Mouse (Mus musculus): Measurements from ENCODE around the gene Xlr3c.
A peak's percentile ranks its signal among the peaks of the same experiment; 100 is the strongest.
"Not testable (repeated sequence)": the region's sequence is repeated elsewhere in the genome, so short reads cannot be mapped to it uniquely, and the experiment has no call there.

The Xlr3c gene

GRCm38 (mm10) chrX:73265270-73265669 lies at the start of gene Xlr3c:
Gene Xlr3c, minus strand, starts transcription at chrX:73265390.
- DNase-seq: not testable (repeated sequence)

- DNase-seq: peak; percentile 18 to 43
These were observed 47.3 kb upstream of the Xlr3c start for GRCm38 (mm10) chrX:73312522-73312921.

DNA sequence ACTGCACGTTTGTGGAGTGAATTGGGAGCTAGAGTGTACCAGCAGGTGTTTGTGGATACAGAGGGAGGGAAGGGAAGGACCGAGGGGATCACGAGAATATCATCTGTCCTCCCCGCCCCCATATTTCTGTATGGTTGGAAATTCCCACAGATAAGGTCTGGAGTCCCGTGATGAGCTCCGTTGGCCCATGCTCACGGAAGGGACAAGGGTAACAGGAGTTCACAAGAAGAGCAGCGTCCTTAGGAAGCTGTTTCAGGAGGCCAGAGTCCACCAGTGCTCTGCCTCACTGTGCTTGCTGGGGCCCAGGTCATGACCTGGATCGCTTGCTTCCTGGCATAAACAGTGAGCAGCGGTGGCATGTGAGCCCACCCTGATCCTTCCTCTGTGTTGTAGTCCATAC lies 30.6 kb upstream of the Xlr3c start:
- not testable (repeated sequence) for DNase-seq

GRCm38 (mm10) chrX:73292876-73293275 lies 27.7 kb upstream of the Xlr3c start, which contains the start of the genes Xlr5a and Xlr5c:
Gene Xlr5a, minus strand, starts transcription at chrX:73292976.
Gene Xlr5c, minus strand, starts transcription at chrX:73292976.
- DNase-seq: not testable (repeated sequence)

GRCm38 (mm10) chrX:73262428-73262827 lies 2.8 kb downstream of the Xlr3c start:
- not testable (repeated sequence) for DNase-seq

GRCm38 (mm10) chrX:73242821-73243325 lies 22.3 kb downstream of the Xlr3c start, which contains the start of gene Xlr4c:
Gene Xlr4c, minus strand, starts transcription at chrX:73243130.
- not testable (repeated sequence) for DNase-seq

DNA sequence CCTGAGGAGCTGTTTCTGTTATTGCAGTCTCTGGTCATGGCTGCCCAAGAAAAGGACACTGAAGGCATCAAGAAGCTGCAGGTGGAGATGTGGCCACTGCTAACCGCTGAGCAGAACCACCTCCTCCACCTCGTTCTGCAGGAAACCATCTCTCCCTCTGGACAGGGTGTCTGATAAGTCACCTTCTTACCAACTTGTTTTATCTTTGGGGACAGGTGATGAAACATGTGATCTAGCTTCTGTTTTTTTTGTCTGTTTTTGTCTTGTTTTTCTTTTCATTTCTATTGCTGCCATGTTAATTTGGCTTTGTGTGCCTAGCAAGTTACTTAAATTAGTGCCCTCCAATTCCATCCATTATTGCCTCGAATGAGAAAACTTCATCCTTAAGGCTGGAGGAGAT lies 35.9 kb downstream of the Xlr3c start:
- no peak for DNase-seq

DNA sequence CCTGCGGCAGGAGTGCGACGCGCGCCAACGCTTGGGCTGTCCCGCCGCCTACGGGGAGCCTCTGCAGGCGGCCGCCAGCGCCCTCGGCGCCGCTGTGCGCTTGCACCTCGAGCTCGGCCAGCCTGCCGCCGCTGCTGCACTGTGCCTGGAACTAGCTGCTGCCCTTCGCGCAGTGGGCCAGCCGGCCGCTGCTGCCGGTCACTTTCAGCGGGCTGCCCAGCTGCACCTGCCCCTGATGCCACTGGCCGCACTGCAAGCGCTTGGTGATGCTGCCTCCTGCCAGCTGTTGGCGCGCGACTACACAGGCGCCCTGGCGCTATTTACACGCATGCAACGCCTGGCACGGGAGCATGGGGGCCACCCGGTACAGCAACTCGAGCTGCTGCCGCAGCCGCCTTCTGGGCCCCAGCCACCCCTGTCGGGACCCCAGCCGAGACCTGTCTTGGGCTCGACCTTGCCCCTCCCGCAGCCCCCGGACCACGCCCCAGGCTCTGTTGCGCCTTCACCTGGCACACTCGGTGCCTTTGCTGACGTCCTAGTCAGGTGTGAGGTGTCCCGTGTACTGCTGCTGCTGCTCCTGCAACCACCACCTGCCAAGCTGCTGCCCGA lies 36.5 kb downstream of the Xlr3c start:
- peak; percentile 55 to 77 for DNase-seq

GRCm38 (mm10) chrX:73227914-73228605 lies 37.1 kb downstream of the Xlr3c start, which contains the start of gene F8a:
Gene F8a, plus strand, starts transcription at chrX:73228291.
- DNase-seq: peak; percentile 81 to 87

DNA sequence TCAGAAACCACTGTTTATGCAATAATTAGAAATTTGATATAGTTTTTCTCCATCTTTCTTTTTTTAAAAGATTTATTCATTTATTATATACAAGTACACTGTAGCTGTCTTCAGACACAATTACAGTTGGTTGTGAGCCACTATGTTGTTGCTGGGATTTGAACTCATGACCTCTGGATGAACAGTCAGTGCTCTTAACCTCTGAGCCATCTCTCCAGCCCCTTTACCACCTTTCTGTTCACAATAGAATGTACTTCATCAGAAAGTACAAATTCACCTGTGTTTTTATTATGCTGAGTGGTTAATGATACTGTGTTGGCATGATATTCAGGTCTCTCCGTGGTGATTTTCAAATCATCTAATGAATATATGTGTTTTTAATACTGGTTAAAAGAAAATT lies 39.8 kb downstream of the Xlr3c start:
- no peak for DNase-seq

GRCm38 (mm10) chrX:73213819-73214564 lies 51.2 kb downstream of the Xlr3c start, which contains the start of gene Xlr4b:
Gene Xlr4b, plus strand, starts transcription at chrX:73214333.
- DNase-seq: not testable (repeated sequence)
